Mouse (Mus musculus) MEL (cell line): Measurements from ENCODE around the gene Tead3. TPM values are rescaled to one million over a fixed set of nuclear protein-coding genes. Genes with fewer than 3 reads are reported as not detected.

Experiments used
- DNase-seq: peaks from one replicate; pipeline ENCODE4 v3.0.0; 2011; ENCODE audit warnings: low read depth, low spot score
- H3K27ac ChIP-seq: 2 replicates; pipeline ENCODE4 v1.5.1; 2012; ENCODE audit warnings: low read depth, mild to moderate bottlenecking, control low read depth, low read length, moderate library complexity; ENCODE audit not compliant: control insufficient read depth
- H3K27me3 ChIP-seq, 2 experiments: fragments of 150-350 bp in 1 of 2; sonication (generic) in 1 of 2; 2 replicates each; pipeline ENCODE4 v1.6.1; 2012; ENCODE audit warnings: low read length in 2 of 2, mild to moderate bottlenecking in 2 of 2, improper control_type of control experiment in 1 of 2, moderate library complexity in 1 of 2; ENCODE audit not compliant: insufficient read depth in 2 of 2, control insufficient read depth in 1 of 2
- H3K36me3 ChIP-seq, 2 experiments: 2 replicates each; pipeline ENCODE4 v1.6.1; 2012 to 2014; ENCODE audit warnings: low read length in 2 of 2, improper control_type of control experiment in 1 of 2, inconsistent platforms in 1 of 2, mild to moderate bottlenecking in 1 of 2; ENCODE audit not compliant: insufficient read depth in 2 of 2, control insufficient read depth in 1 of 2
- H3K4me1 ChIP-seq, 2 experiments: fragments of 150-350 bp in 1 of 2; sonication (generic) in 1 of 2; 2 replicates each; pipeline ENCODE4 v1.6.1; 2012; ENCODE audit warnings: low read length in 2 of 2, improper control_type of control experiment in 1 of 2, mild to moderate bottlenecking in 1 of 2; ENCODE audit not compliant: insufficient read depth in 2 of 2, control insufficient read depth in 1 of 2
- H3K4me3 ChIP-seq, 2 experiments: fragments of 150-350 bp in 1 of 2; sonication (generic) in 1 of 2; 2 replicates each; pipeline ENCODE4 v1.5.1; 2012; ENCODE audit warnings: low read depth in 2 of 2, low read length in 2 of 2, mild to moderate bottlenecking in 2 of 2, moderate library complexity in 2 of 2, control low read depth in 1 of 2, improper control_type of control experiment in 1 of 2; ENCODE audit not compliant: control insufficient read depth in 1 of 2, insufficient read depth in 1 of 2
- H3K79me2 ChIP-seq: 2 replicates; pipeline ENCODE4 v1.6.1; 2012; ENCODE audit warnings: mild to moderate bottlenecking, low read length, moderate library complexity; ENCODE audit not compliant: control insufficient read depth, poor library complexity, insufficient read depth
- H3K9ac ChIP-seq: 2 replicates; pipeline ENCODE4 v1.6.1; 2012; ENCODE audit warnings: low read depth, mild to moderate bottlenecking, control low read depth, low read length, moderate library complexity; ENCODE audit not compliant: control insufficient read depth, poor library complexity, severe bottlenecking
- H3K9me3 ChIP-seq: fragments of 150-350 bp; sonication (generic); replicated peaks from 2 replicates; pipeline ENCODE4 v1.6.1; 2012; ENCODE audit warnings: mild to moderate bottlenecking, low read length, improper control_type of control experiment, moderate library complexity; ENCODE audit not compliant: insufficient read depth
- BHLHE40 ChIP-seq: IDR thresholded peaks from 2 replicates; pipeline ENCODE4 v1.6.1; 2012; ENCODE audit warnings: low read depth, mild to moderate bottlenecking, inconsistent platforms, low read length, improper control_type of control experiment, borderline replicate concordance
- CHD1 ChIP-seq: IDR thresholded peaks from 2 replicates; pipeline ENCODE4 v1.6.1; 2012; ENCODE audit warnings: low read depth, mild to moderate bottlenecking, inconsistent platforms, low read length, improper control_type of control experiment
- CHD2 ChIP-seq: IDR thresholded peaks from 2 replicates; pipeline ENCODE4 v1.6.1; 2011; ENCODE audit warnings: low read length, improper control_type of control experiment
- CTCF ChIP-seq, 3 experiments: IDR thresholded peaks in 2 of 3; conservative IDR thresholded peaks in 1 of 3; 2 replicates each; pipeline ENCODE4 v1.5.1; 2011 to 2012; ENCODE audit warnings: low read length in 3 of 3, low read depth in 2 of 3, mild to moderate bottlenecking in 2 of 3, improper control_type of control experiment in 1 of 3, inconsistent platforms in 1 of 3, mixed read lengths in 1 of 3, moderate library complexity in 1 of 3; ENCODE audit not compliant: control insufficient read depth in 1 of 3, insufficient read depth in 1 of 3, poor library complexity in 1 of 3, severe bottlenecking in 1 of 3
- E2F4 ChIP-seq: IDR thresholded peaks from 2 replicates; pipeline ENCODE4 v1.6.1; 2011; ENCODE audit warnings: low read depth, low read length, improper control_type of control experiment, borderline replicate concordance
- ELF1 ChIP-seq: IDR thresholded peaks from 2 replicates; pipeline ENCODE4 v1.6.1; 2014; ENCODE audit warnings: low read depth, mild to moderate bottlenecking, inconsistent platforms, low read length, improper control_type of control experiment, moderate library complexity
- EP300 ChIP-seq, 2 experiments: IDR thresholded peaks; 2 replicates each; pipeline ENCODE4 v1.6.1; 2011; ENCODE audit warnings: improper control_type of control experiment in 2 of 2, low read length in 2 of 2, low read depth in 1 of 2, mild to moderate bottlenecking in 1 of 2
- ETS1 ChIP-seq: IDR thresholded peaks from 2 replicates; pipeline ENCODE4 v1.6.1; 2012; ENCODE audit warnings: low read depth, mild to moderate bottlenecking, inconsistent platforms, low read length, improper control_type of control experiment, moderate library complexity
- MAFK ChIP-seq: IDR thresholded peaks from 2 replicates; pipeline ENCODE4 v1.6.1; 2011; ENCODE audit warnings: low read depth, mild to moderate bottlenecking, low read length, improper control_type of control experiment, borderline replicate concordance
- MAX ChIP-seq: IDR thresholded peaks from 2 replicates; pipeline ENCODE4 v1.6.1; 2011; ENCODE audit warnings: low read length, improper control_type of control experiment
- MEF2A ChIP-seq: IDR thresholded peaks from 2 replicates; pipeline ENCODE4 v1.6.1; 2014; ENCODE audit warnings: low read depth, mild to moderate bottlenecking, inconsistent platforms, low read length, improper control_type of control experiment; ENCODE audit not compliant: poor library complexity, insufficient replicate concordance, severe bottlenecking; ENCODE audit errors: extremely low read depth
- MYB ChIP-seq: IDR thresholded peaks from 2 replicates; pipeline ENCODE4 v1.6.1; 2011; ENCODE audit warnings: mild to moderate bottlenecking, low read depth, low read length, improper control_type of control experiment
- MYC ChIP-seq: IDR thresholded peaks from 2 replicates; pipeline ENCODE4 v1.6.1; 2011; ENCODE audit warnings: low read depth, mild to moderate bottlenecking, low read length, improper control_type of control experiment, moderate library complexity
- NELFE ChIP-seq: IDR thresholded peaks from 2 replicates; pipeline ENCODE4 v1.6.1; 2011; ENCODE audit warnings: low read depth, low read length, improper control_type of control experiment
- POLR2AphosphoS2 ChIP-seq: IDR thresholded peaks from 2 replicates; pipeline ENCODE4 v1.6.1; 2011; ENCODE audit warnings: low read length, improper control_type of control experiment
- POLR2AphosphoS5 ChIP-seq: IDR thresholded peaks from 2 replicates; pipeline ENCODE4 v1.6.1; 2012; ENCODE audit warnings: low read depth, borderline replicate concordance, mild to moderate bottlenecking, inconsistent platforms, low read length, moderate library complexity, mixed read lengths
- SMC3 ChIP-seq: IDR thresholded peaks from 2 replicates; pipeline ENCODE4 v1.6.1; 2011; ENCODE audit warnings: low read depth, low read length, improper control_type of control experiment
- TAL1 ChIP-seq: IDR thresholded peaks from 2 replicates; pipeline ENCODE4 v1.6.1; 2012; ENCODE audit warnings: mild to moderate bottlenecking, inconsistent platforms, low read length, moderate library complexity, mixed read lengths
- USF1 ChIP-seq: IDR thresholded peaks from 2 replicates; pipeline ENCODE4 v1.6.1; 2014; ENCODE audit warnings: low read depth, mild to moderate bottlenecking, inconsistent platforms, low read length, improper control_type of control experiment, moderate library complexity
- USF2 ChIP-seq, 2 experiments: IDR thresholded peaks; 2 replicates each; pipeline ENCODE4 v1.6.1; 2011 to 2012; ENCODE audit warnings: improper control_type of control experiment in 2 of 2, low read length in 2 of 2, borderline replicate concordance in 1 of 2, inconsistent platforms in 1 of 2, low read depth in 1 of 2, mild to moderate bottlenecking in 1 of 2; ENCODE audit not compliant: insufficient read depth in 1 of 2
- ZC3H11A ChIP-seq: IDR thresholded peaks from 2 replicates; pipeline ENCODE4 v1.6.1; 2012; ENCODE audit warnings: low read depth, mild to moderate bottlenecking, inconsistent platforms, low read length, improper control_type of control experiment
- ZNF384 ChIP-seq: IDR thresholded peaks from 2 replicates; pipeline ENCODE4 v1.6.1; 2012; ENCODE audit warnings: low read depth, mild to moderate bottlenecking, inconsistent platforms, low read length, improper control_type of control experiment
- polyA plus RNA-seq, 2 experiments: library from polyadenylated mRNA; stranded (reverse) in 1 of 2; unstranded in 1 of 2; fragments of >175 nt in 1 of 2; fragments of >200 nt in 1 of 2; gene quantifications; 2 replicates each; pipeline versions ENCODE4 v1.2.1 to v1.2.4; 2012; ENCODE audit warnings: low replicate concordance in 2 of 2, low read depth in 1 of 2; ENCODE audit not compliant: insufficient read length in 2 of 2, insufficient read depth in 1 of 2, missing spikeins in 1 of 2
- total RNA-seq: library from RNA; depleted of rRNA; stranded (reverse); fragments of 300-350 nt; gene quantifications from 2 replicates; pipeline ENCODE4 v1.2.3, GENCODE M21; 2012

Gene Tead3
- total and polyA plus RNA-seq, 3 experiments: 0.73 to 4.1 TPM; not detected in 1

DNA sequence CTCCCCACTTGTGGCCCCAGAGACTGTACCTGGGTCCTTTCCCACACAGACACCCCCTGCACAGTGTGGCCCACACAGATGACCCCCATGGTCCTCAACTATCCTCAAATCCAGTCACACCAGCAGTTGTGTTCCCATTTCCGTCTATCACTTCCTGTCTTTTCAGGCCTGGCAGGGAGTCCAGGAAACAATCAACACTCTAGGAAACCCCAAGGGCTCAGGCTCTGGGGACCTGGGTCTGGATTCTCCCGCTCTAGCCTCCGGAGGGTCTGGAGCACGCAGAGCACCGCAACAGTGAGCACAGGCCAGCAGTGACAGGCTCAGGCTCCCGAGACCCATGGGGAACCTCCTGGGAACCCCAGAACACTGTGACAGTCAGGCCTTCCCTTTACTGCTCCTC is 2.4 kb downstream of the Tead3 start:
- H3K4me1 ChIP-seq: no peaks in the 10 kb centered on the region; a peak in 2 of 4 replicates
- no peaks in the 10 kb centered on the region for H3K36me3 ChIP-seq
- H3K9ac ChIP-seq: no peak overlapping the region
- DNase-seq: no peak
- H3K9me3 ChIP-seq: no peaks in the 10 kb centered on the region
- no peaks in the 10 kb centered on the region; a peak in 1 of 4 replicates for H3K27me3 ChIP-seq
- no peak overlapping the region for H3K4me3 ChIP-seq
- no peaks in the 10 kb centered on the region; the same call in 1 of the 2 replicates for H3K79me2 ChIP-seq
- no peak overlapping the region for H3K27ac ChIP-seq
- no peak for TF ChIP-seq POLR2AphosphoS5
- TF ChIP-seq EP300 (IDR thresholded peaks at IDR 0.05; ENCODE audit: low read depth in 1 of 2, low read length in 2 of 2): no peak
- no peak for TF ChIP-seq MYB

DNA sequence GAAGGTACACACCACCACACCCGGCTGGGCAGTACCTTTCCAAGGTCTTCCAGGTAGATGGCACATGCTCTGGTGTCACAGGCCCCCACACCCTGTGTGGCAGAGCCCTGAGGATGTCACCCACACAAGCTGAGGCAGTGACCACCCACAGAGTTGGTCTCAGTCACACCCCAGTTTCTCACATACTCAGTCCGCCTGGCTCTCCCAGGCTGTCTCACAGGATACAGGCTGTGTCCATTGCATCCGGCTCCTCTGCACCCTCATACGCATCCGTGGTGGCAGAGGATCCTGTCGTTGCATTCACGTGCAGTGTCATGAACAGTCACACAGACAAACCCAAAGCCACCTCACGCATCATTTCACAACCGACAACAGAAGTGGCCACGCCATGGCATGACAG is 3.3 kb downstream of the Tead3 start:
- no peaks in the 10 kb centered on the region for H3K9me3 ChIP-seq
- no peak for DNase-seq
- no peak overlapping the region for H3K4me3 ChIP-seq
- H3K79me2 ChIP-seq: no peaks in the 10 kb centered on the region; the same call in 1 of the 2 replicates
- no peaks in the 10 kb centered on the region for H3K36me3 ChIP-seq
- H3K9ac ChIP-seq: no peak overlapping the region
- TF ChIP-seq MAFK: no peak
- TF ChIP-seq MYC: no peak
- no peak for TF ChIP-seq ZC3H11A
- TF ChIP-seq ETS1: no peak
- no peak for TF ChIP-seq CHD2
- TF ChIP-seq USF1: no peak
- no peak for TF ChIP-seq ZNF384
- TF ChIP-seq TAL1: no peak
- no peak for TF ChIP-seq MYB
- no peak for TF ChIP-seq POLR2AphosphoS5
- TF ChIP-seq USF2 (IDR thresholded peaks at IDR 0.05; ENCODE audit: borderline replicate concordance in 1 of 2, insufficient read depth in 1 of 2, low read depth in 1 of 2, low read length in 2 of 2): no peak
- no peak overlapping the region for H3K27ac ChIP-seq
- no peaks in the 10 kb centered on the region; a peak in 2 of 4 replicates for H3K4me1 ChIP-seq
- H3K27me3 ChIP-seq: no peaks in the 10 kb centered on the region; a peak in 1 of 4 replicates

GRCm38 (mm10) chr17:28345882-28346281 is 4.7 kb downstream of the Tead3 start:
- Histone ChIP-seq H3K4me1 (peaks cover 2 to 8% of the 10 kb centered on the region in 2 experiments; a peak in 1 of 4 replicates), H3K27me3 (no peaks in the 10 kb centered on the region), H3K36me3 (peaks cover 0 to 5% of the 10 kb centered on the region in 2 experiments; a peak in 1 of 4 replicates), H3K4me3 (no peak overlapping the region), H3K9ac (no peak overlapping the region), H3K79me2 (no peaks in the 10 kb centered on the region; the same call in 1 of the 2 replicates), H3K9me3 (no peaks in the 10 kb centered on the region), H3K27ac (no peak overlapping the region)
- no peak for DNase-seq
- TF ChIP-seq ELF1 (no peak), USF1 (no peak), CTCF (IDR thresholded peaks at IDR 0.05 in 2 of 3, conservative IDR thresholded peaks at IDR 0.05 in 1 of 3; ENCODE audit: control insufficient read depth in 1 of 3, insufficient read depth in 1 of 3, low read depth in 2 of 3, low read length in 3 of 3, poor library complexity in 1 of 3, severe bottlenecking in 1 of 3) (no peak), SMC3 (no peak), EP300 (IDR thresholded peaks at IDR 0.05; ENCODE audit: low read depth in 1 of 2, low read length in 2 of 2) (no peak), MYB (no peak), USF2 (IDR thresholded peaks at IDR 0.05; ENCODE audit: borderline replicate concordance in 1 of 2, insufficient read depth in 1 of 2, low read depth in 1 of 2, low read length in 2 of 2) (no peak), MAFK (no peak), MEF2A (no peak), MAX (no peak), NELFE (no peak), BHLHE40 (no peak), TAL1 (no peak), CHD1 (no peak), E2F4 (no peak), POLR2AphosphoS2 (no peak)
